Mouse (Mus musculus) hindbrain, embryonic 13.5 days (tissue): ENCODE data around the gene Ybx3. TPM values are rescaled to one million over a fixed set of nuclear protein-coding genes. Genes with fewer than 3 reads are reported as not detected.

Experiments used
- polyA plus RNA-seq: library from polyadenylated mRNA; unstranded; fragments of >200 nt; fragmentation: Nextera tagmentation; extraction: Ambion mirVana; gene quantifications from 2 replicates; pipeline ENCODE4 v1.2.1, GENCODE M21; 2015

Ybx3 gene
- polyA plus RNA-seq, 1 experiment from 2014 or later: 23.0 TPM

Other genes with a start within 250 kb of the Ybx3 start
- 0.12 TPM in 1 of 2 replicates, not detected in the other for gene Klra2, start 141.1 kb downstream of the Ybx3 start, polyA plus RNA-seq
- gene Magohb, start 95.2 kb downstream of the Ybx3 start, polyA plus RNA-seq: 49.1 and 50.0 TPM in 2 replicates
- 2.3 and 2.7 TPM in 2 replicates for gene Styk1, start 34.9 kb downstream of the Ybx3 start, polyA plus RNA-seq
- not detected in 2 replicates for gene 5430401F13Rik, start 97.9 kb upstream of the Ybx3 start, polyA plus RNA-seq
- not detected in 2 replicates for gene Gm6619, start 97.9 kb upstream of the Ybx3 start, polyA plus RNA-seq
- gene Tas2r130, start 242.4 kb upstream of the Ybx3 start, polyA plus RNA-seq: not detected in 2 replicates